Mouse (Mus musculus) left cerebral cortex, postnatal 4 days (tissue): ENCODE measurements at regions not wholly inside any gene's neighbourhood (a gene's known extent, or its start where the extent isn't known, plus 50 kb on each side); places are given as distances from the start of the nearest gene placed in this dataset.
A peak's percentile ranks its signal among the peaks of the same experiment; 100 is the strongest.

ENCODE experiments used
- DNase-seq: peaks from one replicate; pipeline ENCODE4 v3.0.0-alpha.2; 2022
- intact Hi-C: fragments of 180-260 bp; cut with DNase I; formaldehyde crosslinking; loops from one replicate; pipeline ENCODE4 v1.15.1; 2025

DNA sequence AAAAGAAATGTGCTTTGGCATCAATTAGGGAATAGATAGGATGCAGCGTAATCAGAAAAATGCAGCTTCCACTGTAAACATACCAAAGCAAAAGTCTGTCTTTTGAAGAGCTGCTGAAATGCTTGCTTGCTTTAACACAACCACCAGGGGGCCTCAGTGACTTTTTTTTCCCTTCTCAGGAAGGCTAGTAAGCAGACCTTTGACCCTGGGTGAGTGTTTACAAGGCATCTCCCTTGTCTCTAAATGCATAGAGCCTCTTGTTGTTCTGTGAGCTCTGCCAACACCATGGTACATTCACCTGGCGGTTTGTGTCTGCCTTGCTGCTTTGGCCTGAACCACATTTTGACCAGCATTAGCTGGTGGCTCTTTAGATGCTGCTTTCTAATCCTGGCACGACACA lies 191.9 kb upstream of the C9orf72 start:
- intact Hi-C loops, result no loop called here
- DNase-seq, result peak; percentile 61

DNA sequence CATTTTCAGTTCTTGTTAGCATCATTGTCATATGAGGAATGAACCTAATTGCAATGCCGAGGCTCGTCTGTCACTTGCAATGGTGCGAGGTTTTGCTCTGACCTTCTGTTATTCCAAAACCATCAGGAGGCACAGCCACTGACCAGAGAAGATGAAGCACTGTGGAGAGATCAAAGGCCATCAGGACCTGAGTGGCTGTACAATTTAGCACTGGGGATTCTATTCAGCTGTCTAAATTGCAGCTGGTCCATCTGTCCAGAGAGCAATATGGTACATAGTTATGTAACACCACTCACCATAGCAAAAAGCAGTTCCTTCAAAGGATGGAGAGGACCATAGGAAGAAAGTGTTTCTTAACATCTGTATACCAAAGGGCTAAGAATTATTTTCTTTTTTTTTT lies 187.5 kb upstream of the C9orf72 start:
- no peak for DNase-seq
- intact Hi-C loops, result no loop called here

DNA sequence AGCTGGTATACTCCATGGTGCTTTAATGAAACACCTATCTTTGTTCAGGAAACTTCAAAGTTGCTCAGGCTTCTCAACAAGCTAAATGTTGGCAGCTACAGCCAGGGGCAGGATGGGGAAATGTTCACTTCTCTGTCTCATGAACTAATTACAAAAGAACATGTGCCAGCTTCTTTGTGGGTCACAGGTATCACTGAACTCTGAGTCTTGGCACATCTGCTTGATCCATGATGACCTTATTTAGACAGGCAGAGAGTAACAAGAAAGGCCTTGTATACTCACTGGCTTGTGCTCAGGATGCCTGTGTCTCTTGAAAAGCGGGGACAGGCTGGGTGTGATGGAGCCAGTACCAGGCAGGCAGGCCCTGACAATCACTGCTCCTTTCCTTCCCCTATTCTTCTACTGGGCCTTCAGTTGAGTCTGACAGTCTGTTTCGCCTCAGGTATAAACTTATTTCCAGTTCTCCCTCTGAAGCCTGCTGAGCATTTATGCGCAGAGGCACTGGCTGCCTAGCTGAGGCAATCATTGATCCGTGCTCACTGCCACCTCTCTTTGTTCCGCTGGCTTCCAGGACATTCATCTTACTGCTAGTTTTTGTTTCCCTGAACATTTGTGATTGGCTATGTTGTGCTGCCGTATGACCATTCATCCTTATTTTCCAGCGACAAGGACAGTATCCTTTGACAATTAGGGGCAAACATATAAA lies 179.5 kb upstream of the C9orf72 start:
- no peak for DNase-seq
- intact Hi-C loops, result no loop called here

DNA sequence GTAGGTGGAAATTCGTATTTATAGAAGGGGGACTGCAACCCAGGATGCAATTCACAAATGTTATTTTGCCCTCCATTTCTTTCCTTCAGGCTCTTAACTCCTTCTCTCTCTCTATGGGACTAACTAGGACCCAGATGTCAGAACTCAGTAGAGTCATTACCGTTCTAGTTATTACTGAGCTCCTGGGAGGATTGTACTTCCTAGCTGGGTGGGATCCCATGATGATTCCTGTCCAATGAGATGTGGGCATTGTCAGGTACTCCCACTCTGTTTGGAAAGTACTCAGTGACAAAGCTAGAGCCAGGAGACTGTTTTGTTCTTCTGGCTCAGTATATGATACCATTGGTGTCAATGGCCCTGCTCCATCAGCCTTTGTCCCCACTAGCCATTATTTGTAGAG lies 178.1 kb upstream of the C9orf72 start:
- no peak for DNase-seq
- intact Hi-C loops, result no loop called here

DNA sequence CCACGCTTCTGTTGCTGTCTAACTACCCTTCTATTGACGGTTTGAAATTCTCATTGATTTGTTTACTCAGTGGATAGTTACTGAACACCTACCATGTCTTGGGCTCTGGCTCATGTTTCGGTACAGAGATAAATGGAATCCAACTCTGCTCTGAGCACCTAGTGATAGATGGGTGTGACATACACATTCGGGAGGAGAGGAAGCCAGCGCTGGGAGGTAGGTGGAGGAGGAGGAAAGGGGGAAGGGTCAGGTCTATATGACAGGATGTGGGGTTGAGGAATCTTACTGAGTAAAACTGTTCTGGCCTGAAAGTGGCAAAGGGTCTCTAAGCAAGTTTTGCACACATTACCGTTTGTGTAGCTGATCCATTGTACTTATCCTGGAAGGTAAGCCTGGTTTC lies 177.6 kb upstream of the C9orf72 start:
- DNase-seq, result no peak
- intact Hi-C loops, result no loop called here

DNA sequence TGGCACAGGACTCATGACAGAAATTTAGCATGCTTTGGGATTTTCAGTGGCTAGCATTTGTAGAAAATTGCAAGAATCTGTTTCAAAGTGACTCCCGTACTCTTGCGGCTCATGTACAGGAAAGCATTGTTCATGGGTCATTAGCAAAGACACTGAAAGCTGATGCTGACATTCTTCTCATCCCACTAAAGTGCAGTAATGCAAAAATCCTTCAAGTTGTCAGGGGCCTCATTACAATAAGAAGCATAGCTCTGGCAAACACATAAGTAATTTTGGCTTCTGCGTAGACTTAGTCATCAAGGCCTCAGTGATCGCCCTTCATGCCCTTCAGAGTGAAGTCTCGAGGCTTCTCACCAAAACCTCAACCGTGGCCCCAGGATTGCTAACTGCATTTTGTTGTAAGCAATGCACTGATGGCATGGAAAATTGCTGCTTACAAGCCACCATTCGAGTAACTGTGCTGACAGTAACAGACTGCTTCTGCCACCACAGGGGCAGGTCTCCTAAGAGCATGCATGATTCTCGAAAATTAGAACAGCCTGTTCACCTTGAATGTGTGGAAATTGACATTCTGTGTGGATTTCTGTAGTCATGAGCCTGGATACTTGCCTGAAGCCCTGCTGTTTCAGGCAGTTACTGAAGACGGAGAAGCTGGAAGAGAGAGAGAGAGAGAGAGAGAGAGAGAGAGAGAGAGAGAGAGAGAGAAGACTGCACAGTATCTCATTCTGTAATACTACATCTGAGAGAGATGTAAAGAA lies 176.6 kb upstream of the C9orf72 start:
- intact Hi-C loops, result no loop called here
- peak; percentile 24 for DNase-seq

DNA sequence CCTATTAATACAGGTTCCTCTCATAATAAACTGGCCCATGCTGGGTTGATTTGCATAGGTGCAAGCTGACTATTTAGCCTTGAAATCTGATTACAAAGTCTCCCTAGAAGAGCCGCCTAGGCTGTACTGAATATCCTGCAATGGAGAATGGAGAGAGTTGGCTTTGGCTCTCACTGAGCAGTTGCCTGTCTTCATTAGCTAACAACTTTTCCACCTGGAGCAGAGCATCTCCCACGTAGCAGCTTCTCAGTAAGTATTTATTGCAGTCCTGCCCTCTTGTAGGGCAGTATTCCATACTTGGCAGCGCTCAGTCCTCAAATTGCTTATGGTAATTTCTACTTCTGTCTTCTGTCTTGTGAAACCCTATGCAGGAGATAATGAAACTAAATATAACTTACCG lies 175.8 kb upstream of the C9orf72 start:
- intact Hi-C loops, result no loop called here
- no peak for DNase-seq

DNA sequence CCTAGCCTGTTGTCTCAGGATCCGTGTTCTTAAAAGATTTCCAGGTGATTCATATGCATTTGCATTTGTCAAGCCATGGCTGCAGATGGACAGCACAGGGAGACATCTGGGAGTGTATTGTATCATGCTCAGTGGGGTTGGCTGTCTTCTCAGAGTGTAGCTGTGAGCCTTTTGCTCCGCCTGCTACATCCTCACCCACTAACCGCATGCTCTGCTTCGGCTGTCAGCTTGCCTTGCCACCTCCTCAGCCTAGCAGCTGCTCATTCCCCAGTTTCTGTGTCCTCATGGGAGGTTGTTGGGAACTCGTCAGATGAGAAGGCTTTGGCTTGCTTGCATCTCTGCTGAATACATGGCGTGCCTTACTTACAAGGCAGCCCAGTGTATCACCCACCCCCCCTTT lies 174.5 kb upstream of the C9orf72 start:
- no peak for DNase-seq
- intact Hi-C loops, result no loop called here

DNA sequence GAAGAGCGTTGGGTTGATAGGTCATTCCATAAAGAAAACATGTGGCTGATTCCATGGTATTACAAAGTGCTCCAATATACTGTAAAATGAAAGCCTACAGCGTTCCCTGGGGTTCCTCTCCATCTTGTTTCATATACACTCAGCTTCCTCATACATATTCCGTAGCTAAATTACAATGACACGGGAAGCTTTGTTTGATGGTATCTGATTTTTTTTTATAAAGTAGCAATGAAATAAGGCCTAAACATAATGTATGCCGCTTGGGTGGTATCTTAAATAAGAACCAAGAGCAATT lies 169.6 kb upstream of the C9orf72 start:
- intact Hi-C loops, result no loop called here
- DNase-seq, result no peak

DNA sequence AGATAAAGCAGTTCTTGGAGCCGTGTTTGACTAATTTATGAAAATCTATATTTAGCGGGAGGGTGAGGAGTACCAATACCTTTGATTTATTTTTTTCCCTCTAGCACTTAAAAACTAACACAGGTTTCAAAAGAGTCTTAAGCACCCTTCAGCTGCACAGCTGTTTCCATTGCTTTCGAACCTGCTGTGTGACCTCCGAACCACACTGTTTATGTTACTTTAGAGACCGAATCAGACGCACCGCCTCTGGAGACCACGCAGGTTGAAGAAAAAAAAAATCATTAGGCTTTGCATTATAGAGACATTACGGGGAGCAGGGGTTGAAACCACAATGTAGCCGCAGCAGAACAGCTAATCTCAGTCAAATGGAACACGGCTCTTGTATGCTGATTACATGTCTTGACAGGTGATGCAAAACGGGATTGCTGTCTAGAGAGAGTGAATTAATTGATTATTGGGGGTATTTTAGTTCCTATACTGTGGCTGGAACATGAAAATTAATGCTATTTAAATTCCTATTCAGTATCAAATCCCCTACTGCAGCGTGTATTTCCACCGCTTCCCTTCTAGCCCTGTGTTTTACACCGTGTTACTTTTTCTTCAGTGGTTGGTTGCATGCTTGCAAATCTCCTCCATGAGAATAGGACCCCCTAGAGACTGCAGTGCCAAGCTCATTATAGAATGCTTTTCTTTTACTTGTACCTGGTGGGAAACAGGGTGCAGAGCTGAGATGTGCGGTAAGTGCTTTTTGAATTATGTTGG lies 169.0 kb upstream of the C9orf72 start:
- no peak for DNase-seq
- intact Hi-C loops, result no loop called here

DNA sequence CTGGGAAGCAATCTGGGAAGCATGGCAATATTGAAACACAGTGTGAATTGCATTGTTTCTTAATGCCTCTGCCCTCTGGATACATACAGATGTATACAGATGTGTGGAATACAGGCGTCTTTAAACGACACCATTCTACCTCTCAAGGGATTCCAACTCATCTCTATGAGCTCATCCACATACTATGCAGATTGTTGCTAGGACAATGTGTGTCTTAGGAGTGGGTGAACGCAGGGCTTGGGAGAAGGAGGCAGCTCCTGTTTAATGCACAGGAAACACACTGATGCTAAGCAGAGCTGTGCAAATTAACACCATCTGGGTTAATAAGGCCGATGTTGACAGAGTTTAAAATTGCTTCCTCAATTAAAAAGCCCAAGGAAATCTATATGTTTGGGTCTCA lies 149.8 kb upstream of the C9orf72 start:
- DNase-seq, result no peak
- intact Hi-C loops, result no loop called here

DNA sequence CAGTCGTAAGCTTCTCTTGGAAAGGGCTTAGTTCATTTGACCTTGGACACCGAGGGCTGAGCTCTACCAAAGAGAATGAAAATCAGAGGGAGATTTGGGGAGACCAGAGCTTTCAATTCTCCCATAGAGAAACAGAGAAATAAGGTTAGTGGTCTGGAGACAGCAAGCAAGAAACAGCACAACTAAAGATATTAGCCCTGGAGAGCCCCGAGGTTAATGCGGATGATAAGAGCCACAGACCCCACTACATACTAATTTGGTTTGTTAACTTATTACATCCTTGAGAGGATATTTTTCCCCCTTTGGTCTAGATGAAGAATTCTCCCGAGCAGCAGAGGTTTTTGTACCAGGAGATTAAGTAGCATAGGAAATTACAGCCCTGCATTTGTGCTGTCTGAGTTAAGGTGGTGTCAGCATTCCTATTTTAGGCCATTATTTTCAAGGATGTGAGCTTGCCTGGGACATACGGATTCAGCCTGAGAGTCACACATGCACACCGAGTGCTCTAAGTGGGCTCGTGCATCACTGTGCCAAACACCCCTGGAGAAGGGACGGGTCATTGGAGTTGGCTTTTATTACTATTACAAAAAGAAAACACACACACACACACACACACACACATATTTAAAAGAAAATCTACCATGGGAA lies 147.4 kb upstream of the C9orf72 start:
- intact Hi-C loops, result loop anchor here (5.0 kb wide), 1 partner anchor 1574 kb away; no protein-coding TSS in a partner anchor
- DNase-seq, result no peak

DNA sequence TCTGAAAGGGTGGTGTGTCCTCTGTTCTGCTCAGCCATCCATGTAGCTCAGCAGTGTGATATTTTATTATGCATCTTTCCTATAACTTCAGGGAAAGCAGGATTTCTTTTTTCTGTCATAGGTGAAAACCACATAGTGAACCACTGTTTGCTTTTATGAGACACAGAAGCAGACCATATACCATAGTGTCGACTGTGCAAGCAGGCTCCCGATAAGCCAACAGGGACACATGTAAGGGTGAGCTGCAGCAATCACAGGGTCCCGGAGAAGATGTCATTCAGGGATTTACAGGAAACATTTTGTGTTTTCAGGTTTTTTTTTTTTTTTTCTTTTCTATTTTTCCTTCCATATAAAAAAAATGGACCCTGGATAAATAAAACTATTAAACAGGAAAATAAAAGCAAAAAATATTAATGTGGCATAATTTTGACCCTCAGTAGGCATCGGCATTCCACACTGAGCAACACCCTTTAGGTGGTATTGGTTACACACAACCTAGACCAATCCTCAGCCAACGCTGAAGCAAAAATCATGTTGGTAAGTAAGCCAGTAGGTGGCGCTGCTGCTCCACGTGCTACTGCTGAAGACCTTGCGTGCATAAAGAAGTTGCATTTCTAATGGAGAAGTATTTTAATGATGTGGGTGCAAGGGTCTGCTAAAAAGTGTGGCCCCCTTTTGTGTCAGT lies 146.7 kb upstream of the C9orf72 start:
- intact Hi-C loops, result loop anchor here (5.0 kb wide), 1 partner anchor 1575 kb away; no protein-coding TSS in a partner anchor

DNA sequence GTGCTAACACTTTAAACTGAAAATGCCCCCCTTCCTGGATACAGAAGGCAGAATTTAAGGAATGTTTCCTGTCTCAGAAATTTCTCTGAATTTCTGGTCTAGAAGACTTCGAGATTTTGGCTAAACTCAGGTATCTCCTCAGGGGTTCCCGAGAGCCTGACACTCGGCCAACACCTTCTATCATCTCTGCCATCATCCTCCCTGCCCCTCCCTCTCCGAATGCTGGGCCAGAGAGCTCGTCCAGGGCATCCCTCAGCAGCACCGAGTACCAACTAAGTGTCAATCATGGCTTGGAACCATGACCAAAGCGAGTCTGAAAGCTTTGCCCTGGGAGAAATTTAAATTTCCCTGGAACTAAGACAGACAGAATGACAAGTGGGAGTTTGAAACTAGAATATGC lies 138.2 kb upstream of the C9orf72 start:
- peak; percentile 33 for DNase-seq

More for the DNA sequence above, 146.7 kb upstream of the C9orf72 start:
- peak; percentile 87 for DNase-seq

DNA sequence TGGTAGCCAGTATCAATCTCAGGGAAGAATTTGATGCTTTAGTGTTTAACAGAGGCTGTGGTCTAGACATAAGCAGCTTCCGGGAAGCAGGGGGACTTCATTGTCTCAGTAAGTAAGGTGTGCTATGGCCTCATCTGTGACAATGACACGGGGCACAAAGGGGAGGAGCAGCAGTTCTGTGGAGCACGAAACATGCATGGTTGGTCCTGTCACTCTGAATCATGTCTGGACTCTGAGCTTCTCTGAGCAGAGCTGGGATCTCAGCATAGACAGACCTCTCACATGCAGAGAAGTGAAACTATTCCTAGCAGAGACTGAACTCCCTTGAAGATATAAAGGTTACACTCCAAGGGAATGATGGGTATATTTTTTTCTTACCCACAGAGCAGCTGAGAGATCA lies 136.2 kb upstream of the C9orf72 start:
- intact Hi-C loops, result no loop called here
- peak; percentile 21 for DNase-seq

More for the DNA sequence above, 138.2 kb upstream of the C9orf72 start:
- intact Hi-C loops, result no loop called here

DNA sequence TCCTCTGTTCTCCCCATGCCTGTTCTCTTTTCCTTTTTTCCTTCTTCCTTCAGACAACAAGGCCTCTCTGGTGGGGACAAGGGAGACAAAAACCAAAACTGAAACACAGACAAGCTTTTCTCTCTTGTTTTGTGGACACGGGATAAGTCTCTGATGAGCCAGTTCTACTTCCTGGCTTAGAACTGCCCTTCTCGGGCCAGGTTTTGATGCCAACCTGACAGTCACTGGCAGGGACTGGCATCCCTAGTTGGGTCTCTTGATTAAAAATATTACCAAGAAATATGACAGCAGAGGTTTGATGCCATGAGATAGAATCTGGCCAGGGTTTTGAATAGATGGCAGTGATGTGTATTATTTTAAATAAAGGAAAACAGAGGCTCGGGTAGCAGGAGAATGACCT lies 133.4 kb upstream of the C9orf72 start:
- no peak for DNase-seq

DNA sequence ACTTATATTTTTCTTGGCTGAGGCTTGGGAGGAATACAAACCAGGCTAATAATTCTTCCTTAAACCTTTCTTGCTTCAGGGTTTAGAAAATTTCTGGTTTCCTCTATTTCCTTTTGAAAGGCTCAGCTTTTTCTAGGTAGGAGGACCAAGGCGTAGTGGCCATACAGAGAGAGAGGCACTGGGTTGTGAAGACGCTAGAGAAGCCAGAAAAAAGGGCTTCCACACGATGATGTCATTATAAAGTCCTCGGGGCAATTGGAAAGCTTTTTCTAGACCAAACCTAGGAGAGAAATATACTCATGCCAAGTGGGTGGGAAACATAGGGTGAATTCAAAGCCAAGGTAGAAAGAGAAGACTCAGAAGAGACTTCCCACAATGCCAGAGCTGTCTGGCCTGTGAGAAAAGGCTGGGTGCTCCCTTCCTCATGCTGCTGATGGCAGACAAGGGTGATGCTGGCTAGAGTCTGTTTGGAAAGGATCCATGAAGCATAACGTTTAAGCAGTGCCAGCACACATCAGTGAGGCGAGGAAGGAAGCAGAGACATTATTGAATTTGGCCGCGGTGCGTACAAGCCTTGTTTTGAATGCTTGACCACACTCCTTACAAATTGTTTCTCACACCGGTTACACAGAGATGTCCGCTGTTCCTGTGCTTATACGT lies 131.1 kb upstream of the C9orf72 start:
- intact Hi-C loops, result no loop called here
- DNase-seq, result peak; percentile 43

More for the DNA sequence above, 133.4 kb upstream of the C9orf72 start:
- intact Hi-C loops, result no loop called here

DNA sequence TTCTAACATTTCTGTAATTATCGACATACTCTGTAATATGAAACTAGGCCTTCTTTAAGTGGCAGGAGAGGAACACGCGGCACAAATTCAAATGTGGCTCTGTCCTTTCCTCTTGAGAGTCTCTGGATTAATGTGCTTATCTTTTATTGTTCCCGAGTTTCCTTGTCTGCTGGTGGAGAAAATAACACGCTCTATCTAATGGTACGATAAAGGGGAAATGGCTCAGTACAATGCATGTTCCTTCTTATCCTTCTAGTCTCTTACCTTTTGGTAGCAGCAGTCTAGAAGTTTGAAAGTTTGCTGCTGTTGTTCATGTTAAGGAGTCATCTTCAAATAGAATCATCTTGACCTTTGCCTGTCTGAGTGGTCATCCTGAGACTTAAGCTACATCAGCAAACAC lies 130.1 kb upstream of the C9orf72 start:
- DNase-seq, result no peak
- intact Hi-C loops, result no loop called here

DNA sequence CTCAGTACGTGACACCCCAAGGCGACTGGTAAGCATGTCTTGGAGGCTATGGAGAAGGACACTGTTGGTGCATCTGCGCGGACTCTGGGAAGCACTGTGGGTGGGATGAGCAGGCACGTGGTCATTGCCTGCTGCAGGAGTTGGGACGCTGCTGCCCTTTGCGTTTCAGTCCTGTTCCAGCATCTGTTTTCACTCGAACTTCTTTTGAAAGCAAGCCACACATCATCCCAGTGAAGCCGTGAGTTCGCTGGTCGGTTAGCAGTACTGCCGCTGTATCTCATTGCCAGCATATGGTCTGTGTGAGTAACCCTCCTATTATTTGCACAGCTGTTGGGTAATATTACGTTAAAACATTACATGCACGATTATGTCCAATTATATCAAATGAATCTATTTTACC lies 128.1 kb upstream of the C9orf72 start:
- no peak for DNase-seq
- intact Hi-C loops, result no loop called here

DNA sequence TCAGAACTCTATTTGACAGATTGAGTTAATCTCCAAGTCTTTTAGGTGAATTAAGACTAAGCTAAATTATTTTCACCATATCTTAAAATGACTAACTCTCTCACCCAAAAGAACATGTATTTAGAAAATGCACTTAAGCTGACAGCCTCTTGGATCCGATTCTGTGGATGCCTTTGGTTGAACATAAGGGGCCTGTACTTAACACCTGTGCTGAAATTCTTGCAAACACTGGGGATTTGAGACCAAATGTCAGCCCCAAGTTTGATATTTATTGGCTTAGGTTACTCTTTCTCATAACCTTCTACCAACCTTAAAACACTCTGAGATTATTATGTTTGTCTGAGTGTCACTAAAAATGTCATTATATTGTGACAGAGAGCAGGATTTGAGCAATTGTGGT lies 126.6 kb upstream of the C9orf72 start:
- intact Hi-C loops, result no loop called here
- DNase-seq, result no peak
